ENCODE assay signal across 27 mouse cellular contexts in genomic region chr4:83228073-83228472, GRCm38 (mm10).
DNase-seq lines count a peak whose midpoint lies in the region; ATAC-seq lines count a peak whose summit lies in the region.
"Had no signal": no experiment of that assay in that cellular context is flagged by ENCODE, and none has a peak within 500 bp of the region (broad histone marks: within the 10 kb centered on the region; RNA-seq: fewer than 3 reads in every experiment).

No protein-coding gene starts in this region.

- peaks cover under 1% of the 10 kb centered on the region; the same call in 1 of the 2 replicates for H3K4me1 ChIP-seq in embryonic facial prominence, embryonic 11.5 days (ENCODE audit: control insufficient read depth, insufficient read depth, low read length)
- peaks cover 47% of the 10 kb centered on the region for H3K4me1 ChIP-seq in embryonic facial prominence, embryonic 10.5 days
- peaks cover 3% of the 10 kb centered on the region; the same call in 1 of the 2 replicates for H3K4me1 ChIP-seq in midbrain, embryonic 13.5 days (replicated peaks)
- no peaks in the 10 kb centered on the region for H3K4me1 ChIP-seq in midbrain, embryonic 11.5 days (ENCODE audit: control insufficient read depth, insufficient read depth, low read length)
- H3K4me1 ChIP-seq: midbrain, embryonic 15.5 days had no signal

- intact Hi-C loops in heart, postnatal 36 days (cut with DNase I): no loop called here

- no peak overlapping the region for H3K9ac ChIP-seq in embryonic facial prominence, embryonic 11.5 days (replicated peaks; ENCODE audit: low read length)
- no peak overlapping the region for H3K9ac ChIP-seq in midbrain, embryonic 13.5 days (replicated peaks)
- H3K9ac ChIP-seq in midbrain, embryonic 11.5 days (ENCODE audit: low read length): no peak overlapping the region
- H3K9ac ChIP-seq: embryonic facial prominence, embryonic 13.5 days; heart, embryonic 15.5 days; hindbrain, embryonic 12.5 days; kidney, embryonic 15.5 days; limb, embryonic 13.5 days; lung, embryonic 15.5 days; midbrain, embryonic 15.5 days; neural tube, embryonic 15.5 days had no signal

- H3K4me3 ChIP-seq in embryonic facial prominence, embryonic 11.5 days (ENCODE audit: low read depth, low read length): no peak overlapping the region
- H3K4me3 ChIP-seq in embryonic facial prominence, embryonic 10.5 days: no peak overlapping the region
- H3K4me3 ChIP-seq in midbrain, embryonic 13.5 days (replicated peaks): no peak overlapping the region
- no peak overlapping the region for H3K4me3 ChIP-seq in midbrain, embryonic 11.5 days (ENCODE audit: low read depth, low read length)
- H3K4me3 ChIP-seq: embryonic facial prominence, embryonic 13.5 days; forebrain, embryonic 10.5 days; heart, embryonic 10.5 days; heart, embryonic 15.5 days; hindbrain, embryonic 12.5 days; kidney, embryonic 15.5 days; limb, embryonic 13.5 days; lung, embryonic 15.5 days; midbrain, embryonic 15.5 days; neural tube, embryonic 15.5 days had no signal

- H3K36me3 ChIP-seq in embryonic facial prominence, embryonic 11.5 days (replicated peaks; ENCODE audit: control insufficient read depth, insufficient read depth, low read depth, low read length): no peaks in the 10 kb centered on the region
- no peaks in the 10 kb centered on the region for H3K36me3 ChIP-seq in embryonic facial prominence, embryonic 10.5 days (replicated peaks)
- H3K36me3 ChIP-seq in midbrain, embryonic 13.5 days: no peaks in the 10 kb centered on the region
- H3K36me3 ChIP-seq in midbrain, embryonic 11.5 days (ENCODE audit: control insufficient read depth, insufficient read depth, low read length): no peaks in the 10 kb centered on the region
- H3K36me3 ChIP-seq: embryonic facial prominence, embryonic 13.5 days; forebrain, embryonic 10.5 days; G1E; heart, embryonic 10.5 days; heart, embryonic 15.5 days; hindbrain, embryonic 12.5 days; kidney, embryonic 15.5 days; limb, embryonic 13.5 days; lung, embryonic 15.5 days; midbrain, embryonic 15.5 days; neural tube, embryonic 15.5 days had no signal

- H3K27ac ChIP-seq in embryonic facial prominence, embryonic 11.5 days (replicated peaks; ENCODE audit: low read depth, low read length): no peak overlapping the region
- H3K27ac ChIP-seq in embryonic facial prominence, embryonic 10.5 days (replicated peaks): no peak overlapping the region; the same call in 1 of the 2 replicates
- H3K27ac ChIP-seq in midbrain, embryonic 13.5 days: no peak overlapping the region
- H3K27ac ChIP-seq in midbrain, embryonic 11.5 days (ENCODE audit: low read depth, low read length): no peak overlapping the region
- H3K27ac ChIP-seq: embryonic facial prominence, embryonic 13.5 days; forebrain, embryonic 10.5 days; heart, embryonic 10.5 days; heart, embryonic 15.5 days; hindbrain, embryonic 12.5 days; limb, embryonic 13.5 days; lung, embryonic 15.5 days; midbrain, embryonic 15.5 days; neural tube, embryonic 15.5 days had no signal

- H3K9me3 ChIP-seq in embryonic facial prominence, embryonic 11.5 days (replicated peaks; ENCODE audit: control insufficient read depth, low read length): no peaks in the 10 kb centered on the region
- no peaks in the 10 kb centered on the region for H3K9me3 ChIP-seq in embryonic facial prominence, embryonic 10.5 days
- no peaks in the 10 kb centered on the region for H3K9me3 ChIP-seq in midbrain, embryonic 13.5 days
- no peaks in the 10 kb centered on the region for H3K9me3 ChIP-seq in midbrain, embryonic 11.5 days (ENCODE audit: control insufficient read depth, low read length)
- H3K9me3 ChIP-seq: embryonic facial prominence, embryonic 13.5 days; forebrain, embryonic 10.5 days; heart, embryonic 10.5 days; heart, embryonic 15.5 days; hindbrain, embryonic 12.5 days; kidney, embryonic 15.5 days; limb, embryonic 13.5 days; lung, embryonic 15.5 days; midbrain, embryonic 15.5 days; neural tube, embryonic 15.5 days had no signal

- H3K4me2 ChIP-seq in embryonic facial prominence, embryonic 11.5 days (ENCODE audit: low read depth, low read length): no peak overlapping the region
- H3K4me2 ChIP-seq in midbrain, embryonic 13.5 days (replicated peaks): no peak overlapping the region
- no peak overlapping the region for H3K4me2 ChIP-seq in midbrain, embryonic 11.5 days
- H3K4me2 ChIP-seq: embryonic facial prominence, embryonic 13.5 days; heart, embryonic 15.5 days; hindbrain, embryonic 12.5 days; kidney, embryonic 15.5 days; limb, embryonic 13.5 days; liver, embryonic 11.5 days; lung, embryonic 15.5 days; midbrain, embryonic 15.5 days; neural tube, embryonic 15.5 days had no signal

- DNase-seq in embryonic facial prominence, embryonic 11.5 days (ENCODE audit: low spot score): no peak
- DNase-seq in embryonic facial prominence, embryonic 10.5 days (ENCODE audit: low spot score): no peak
- DNase-seq in heart, adult 11 months: peak; percentile 73
- DNase-seq in heart, postnatal 36 days: no peak
- no peak for DNase-seq in midbrain, embryonic 11.5 days (ENCODE audit: low spot score, missing footprints)
- DNase-seq: adrenal gland, postnatal 36 days; cerebellum, postnatal 14 days; gastrocnemius, postnatal 14 days; kidney, postnatal 4 days; right cerebral cortex, adult 18-20 months; thymus, adult 2 months; thymus, postnatal 36 days had no signal

- WGBS in embryonic facial prominence, embryonic 11.5 days: 69% methylated on average over 10 of the region's 10 CpGs
- WGBS in embryonic facial prominence, embryonic 10.5 days: 68% methylated on average over 10 of the region's 10 CpGs
- WGBS in midbrain, embryonic 13.5 days: 66% methylated on average over 10 of the region's 10 CpGs
- 77% methylated on average over 10 of the region's 10 CpGs for WGBS in midbrain, embryonic 11.5 days

- 0 out of 2 replicates have a peak, but pooled peaks have one; percentile 9 for ATAC-seq in embryonic facial prominence, embryonic 11.5 days (replicated peaks; ENCODE audit: insufficient number of reproducible peaks, low FRiP score, low TSS enrichment, low read depth)
- peak; percentile 62; the same call in 1 of the 2 replicates for ATAC-seq in midbrain, embryonic 13.5 days
- ATAC-seq in midbrain, embryonic 11.5 days (ENCODE audit: low FRiP score): no peak
- no peak for ATAC-seq in megakaryocyte, adult 5-6 weeks (ENCODE audit: poor library complexity, severe bottlenecking)
- ATAC-seq: midbrain, embryonic 15.5 days; Patski had no signal

- no peaks in the 10 kb centered on the region for H3K27me3 ChIP-seq in embryonic facial prominence, embryonic 11.5 days (ENCODE audit: control insufficient read depth, insufficient read depth, low read length)
- H3K27me3 ChIP-seq in embryonic facial prominence, embryonic 10.5 days (replicated peaks; ENCODE audit: low read depth, poor library complexity, severe bottlenecking): no peaks in the 10 kb centered on the region
- H3K27me3 ChIP-seq in midbrain, embryonic 13.5 days: no peaks in the 10 kb centered on the region
- no peaks in the 10 kb centered on the region for H3K27me3 ChIP-seq in midbrain, embryonic 11.5 days (ENCODE audit: control insufficient read depth, insufficient read depth, low read length)
- H3K27me3 ChIP-seq: embryonic facial prominence, embryonic 13.5 days; heart, embryonic 15.5 days; hindbrain, embryonic 12.5 days; kidney, embryonic 15.5 days; limb, embryonic 13.5 days; lung, embryonic 15.5 days; midbrain, embryonic 15.5 days; neural tube, embryonic 15.5 days; Patski had no signal

Comparison
In these comparisons a context has a peak if more than half of its experiments do, and no peak if none do; other contexts are left out.
1. ATAC-seq: peak in embryonic facial prominence, embryonic 11.5 days (single experiment) and midbrain, embryonic 13.5 days (single experiment); none in midbrain, embryonic 11.5 days (single experiment) and megakaryocyte, adult 5-6 weeks (single experiment).